Mouse (Mus musculus) ZHBTc4 (cell line): ENCODE results near the gene Rbck1.

ENCODE experiments used
- DNase-seq: peaks from one replicate; pipeline ENCODE4 v3.0.0-alpha.2; 2011; ENCODE audit warnings: low read depth, low spot score

The Rbck1 gene

DNA sequence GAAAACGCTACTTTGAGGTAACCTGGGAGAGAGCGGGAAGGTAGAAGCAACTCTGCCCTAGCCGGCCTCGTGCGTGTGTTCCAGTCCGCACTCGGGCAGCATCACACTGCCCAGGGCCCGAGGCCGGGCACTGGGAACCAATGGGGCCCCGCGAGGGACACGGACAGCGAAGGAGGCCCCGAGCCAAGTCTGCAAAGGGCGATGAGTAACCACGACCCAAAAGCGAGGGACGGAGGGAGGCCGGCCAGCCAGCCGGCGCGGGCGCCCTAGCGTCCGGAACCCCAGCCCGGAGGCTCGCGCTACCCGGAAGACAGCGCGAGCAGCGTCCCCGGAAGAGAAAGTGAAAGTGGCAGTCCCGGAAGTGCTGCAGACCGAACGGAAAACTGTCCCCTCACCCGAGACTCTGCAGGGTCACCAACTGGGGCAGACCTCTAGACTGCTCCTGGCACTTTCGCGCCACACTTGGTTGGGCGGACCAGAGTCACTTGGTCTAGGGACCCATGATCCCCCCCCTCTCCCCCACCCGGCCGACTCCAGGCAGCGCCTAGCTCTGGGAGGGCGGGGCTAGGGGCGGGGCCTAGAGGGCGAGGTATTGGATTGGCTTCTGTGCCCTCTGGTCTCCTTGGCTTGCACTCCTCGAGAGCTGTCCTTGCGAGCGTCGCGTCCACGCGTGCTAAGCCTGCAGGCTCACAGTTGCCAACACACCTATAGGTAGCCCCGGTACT is at the start of gene Rbck1:
Gene Rbck1, minus strand, starts transcription at position 553 of the 725 bp plus-strand sequence.
- DNase-seq: peak; percentile 96

DNA sequence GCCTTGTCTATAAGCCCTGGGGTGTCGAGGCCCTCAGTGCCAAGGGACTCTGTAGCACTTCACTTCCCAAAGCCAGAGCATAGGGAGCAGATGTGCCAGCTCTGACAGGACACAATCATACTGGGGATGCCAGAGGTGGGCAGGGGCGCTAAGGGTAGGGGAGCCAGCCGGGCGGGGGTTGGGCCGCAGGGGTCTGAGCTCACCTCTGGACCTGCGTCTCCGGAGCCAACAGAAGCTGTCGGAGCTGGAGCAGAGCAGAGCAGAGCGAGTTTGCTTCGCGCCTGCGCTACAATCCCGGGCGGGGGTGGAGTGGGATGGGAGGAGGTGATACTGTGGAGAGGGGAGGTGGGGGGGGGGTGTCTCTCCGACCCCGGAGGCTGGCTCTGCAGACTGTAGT is 43.9 kb upstream of the Rbck1 start, which contains the start of gene Nrsn2:
Gene Nrsn2, minus strand, starts transcription at position 294 of the 397 bp plus-strand sequence.
- DNase-seq: no peak

- peak; percentile 87 for DNase-seq
Observed at GRCm38 (mm10) chr2:152375652-152376344, 43.3 kb upstream of the Rbck1 start.

DNA sequence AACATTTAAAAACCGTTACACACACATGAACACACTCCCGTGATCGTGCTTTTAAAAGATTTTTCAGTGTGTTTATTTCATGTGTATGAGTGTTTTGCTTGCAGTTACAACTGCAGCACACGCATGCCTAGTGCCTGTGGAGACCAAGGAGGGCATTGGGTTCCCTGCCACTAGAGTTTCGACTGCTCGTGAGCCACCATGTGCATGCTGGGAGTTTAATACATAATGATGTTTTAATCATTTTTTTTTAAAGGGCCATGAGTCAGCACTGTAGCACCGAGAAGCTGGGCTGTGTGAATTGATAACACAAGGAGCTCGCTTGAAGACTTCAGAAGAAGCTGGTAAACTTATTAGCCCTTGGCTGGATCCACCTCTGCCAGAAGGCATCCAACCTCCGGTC is 41.1 kb upstream of the Rbck1 start:
- DNase-seq: no peak

GRCm38 (mm10) chr2:152372661-152373060 is 40.2 kb upstream of the Rbck1 start:
- DNase-seq: no peak

- DNase-seq: no peak
Observed at GRCm38 (mm10) chr2:152372104-152372503, 39.7 kb upstream of the Rbck1 start.

DNA sequence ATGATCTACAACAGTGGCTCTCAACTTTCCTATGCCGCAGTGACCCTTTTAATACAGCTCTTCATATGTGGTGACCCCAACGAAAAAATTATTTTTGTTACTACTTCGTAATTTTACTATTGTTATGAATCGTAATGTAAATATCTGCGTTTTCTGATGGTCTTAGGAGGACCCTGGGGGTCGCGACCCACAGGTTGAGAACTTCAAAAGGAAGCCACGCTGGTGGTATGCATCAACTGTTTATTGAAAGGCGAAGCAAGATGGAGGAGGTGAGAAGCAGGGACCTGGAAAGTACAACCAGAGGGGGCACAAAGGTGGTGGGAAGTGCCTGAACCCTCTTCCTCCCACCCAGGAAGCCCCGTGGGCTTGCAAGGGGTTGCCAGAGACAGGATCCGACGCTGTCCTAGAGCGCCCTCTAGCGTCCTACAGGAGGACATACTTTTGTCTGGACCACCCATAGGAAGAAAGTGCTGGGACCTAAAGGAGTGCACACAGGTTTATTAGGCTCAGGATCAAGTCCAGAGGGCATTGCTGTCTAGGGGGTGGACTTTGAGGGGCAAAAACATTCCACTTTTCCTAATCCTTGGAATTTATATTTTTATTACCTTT is 36.2 kb upstream of the Rbck1 start:
- peak; percentile 93 for DNase-seq

- DNase-seq: no peak
Observed at GRCm38 (mm10) chr2:152367917-152368316, 35.5 kb upstream of the Rbck1 start.

GRCm38 (mm10) chr2:152363245-152364147 is 31.0 kb upstream of the Rbck1 start:
- DNase-seq: peak; percentile 93

- DNase-seq: no peak
Observed at GRCm38 (mm10) chr2:152361193-152361592, 28.7 kb upstream of the Rbck1 start.

DNA sequence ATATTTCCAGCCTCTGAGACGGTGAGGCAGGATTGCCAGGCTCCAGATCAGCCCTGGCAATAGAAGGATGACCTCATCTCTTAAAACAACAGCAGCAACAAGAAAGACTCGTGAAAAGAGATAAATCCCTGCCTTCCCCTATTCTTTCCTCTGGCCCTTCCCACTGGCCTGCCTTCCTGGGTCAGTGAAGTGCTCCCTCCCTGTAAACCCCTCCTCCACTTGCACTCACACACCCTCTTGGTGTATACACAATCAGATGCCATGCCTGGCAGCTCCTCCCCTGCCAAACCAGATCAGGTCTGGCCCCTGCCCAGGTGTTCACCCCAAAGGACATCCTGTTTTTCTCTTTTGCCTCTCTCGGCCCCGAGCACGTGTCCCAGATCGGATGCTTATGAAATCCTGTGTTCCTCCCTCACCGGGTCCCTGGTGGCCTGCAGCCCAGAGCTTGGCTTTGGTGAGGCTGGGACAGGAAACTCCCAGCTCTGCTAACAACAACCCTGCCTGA is 27.9 kb upstream of the Rbck1 start:
- no peak for DNase-seq

- no peak for DNase-seq
Observed at GRCm38 (mm10) chr2:152359616-152360015, 27.2 kb upstream of the Rbck1 start.

DNA sequence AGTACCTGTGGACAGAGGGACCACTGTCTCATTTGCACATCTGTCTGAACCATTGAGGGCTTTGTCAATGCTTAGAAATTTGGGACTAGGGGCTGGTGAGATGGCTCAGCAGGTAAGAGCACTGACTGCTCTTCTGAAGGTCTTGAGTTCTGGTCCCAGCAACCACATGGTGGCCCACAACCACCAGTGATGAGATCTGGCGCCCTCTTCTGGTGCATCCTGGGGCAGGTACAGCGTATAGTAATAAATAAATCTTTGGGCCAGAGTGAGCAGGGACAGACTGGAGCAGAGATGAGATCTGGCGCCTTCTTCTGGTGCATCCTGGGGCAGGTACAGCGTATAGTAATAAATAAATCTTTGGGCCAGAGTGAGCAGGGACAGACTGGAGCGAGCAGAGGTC is 26.5 kb upstream of the Rbck1 start:
- DNase-seq: peak; percentile 74

DNA sequence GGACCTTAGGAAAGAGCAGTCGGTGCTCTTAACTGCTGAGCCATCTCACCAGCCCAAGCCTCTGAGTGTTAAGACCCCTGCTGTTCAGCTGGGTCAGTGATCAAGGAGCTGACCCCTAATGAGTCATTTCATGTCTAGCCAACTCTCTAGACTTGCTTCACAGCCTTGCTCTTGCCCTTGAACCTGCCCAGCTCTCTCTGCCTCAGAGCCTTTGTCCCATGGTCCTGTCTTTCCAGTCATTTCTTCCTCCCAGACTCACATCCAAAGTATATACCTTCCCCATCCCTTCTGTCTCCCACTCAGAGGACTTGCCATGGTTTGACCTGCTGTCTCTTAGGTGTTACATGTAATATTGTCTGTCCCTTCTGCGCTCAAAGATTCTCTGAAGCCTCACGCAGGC is 24.8 kb upstream of the Rbck1 start:
- no peak for DNase-seq

GRCm38 (mm10) chr2:152349842-152350540 is 17.5 kb upstream of the Rbck1 start:
- DNase-seq: peak; percentile 93

DNA sequence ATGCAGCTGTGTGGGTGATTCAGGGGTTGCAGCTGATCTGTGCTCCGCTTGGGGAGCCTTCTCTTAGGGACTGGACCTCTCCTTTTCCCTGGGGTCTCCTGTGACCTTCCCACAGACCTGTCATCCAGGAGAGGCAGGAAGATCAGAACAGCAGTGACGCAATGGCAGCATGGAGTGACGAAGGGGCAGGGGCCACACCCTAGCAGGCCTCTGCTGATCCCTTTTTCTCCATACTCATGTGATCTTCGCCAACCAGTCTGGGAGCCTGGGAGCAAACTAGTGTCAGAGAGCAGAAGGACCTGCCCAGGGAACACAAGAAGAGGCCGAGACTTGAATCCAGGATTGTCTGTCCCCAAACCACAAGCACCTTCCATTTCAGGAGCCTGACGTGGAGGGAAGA is 16.8 kb upstream of the Rbck1 start:
- DNase-seq: peak; percentile 80

GRCm38 (mm10) chr2:152347722-152348121 is 15.3 kb upstream of the Rbck1 start:
- no peak for DNase-seq

- DNase-seq: no peak
Observed at GRCm38 (mm10) chr2:152346776-152347465, 14.5 kb upstream of the Rbck1 start.

GRCm38 (mm10) chr2:152345393-152345792 is 12.9 kb upstream of the Rbck1 start:
- DNase-seq: peak; percentile 73

GRCm38 (mm10) chr2:152344909-152345308 is 12.5 kb upstream of the Rbck1 start:
- no peak for DNase-seq
